Mouse (Mus musculus): ENCODE measurements around the gene Vtn.

Gene Vtn

DNA sequence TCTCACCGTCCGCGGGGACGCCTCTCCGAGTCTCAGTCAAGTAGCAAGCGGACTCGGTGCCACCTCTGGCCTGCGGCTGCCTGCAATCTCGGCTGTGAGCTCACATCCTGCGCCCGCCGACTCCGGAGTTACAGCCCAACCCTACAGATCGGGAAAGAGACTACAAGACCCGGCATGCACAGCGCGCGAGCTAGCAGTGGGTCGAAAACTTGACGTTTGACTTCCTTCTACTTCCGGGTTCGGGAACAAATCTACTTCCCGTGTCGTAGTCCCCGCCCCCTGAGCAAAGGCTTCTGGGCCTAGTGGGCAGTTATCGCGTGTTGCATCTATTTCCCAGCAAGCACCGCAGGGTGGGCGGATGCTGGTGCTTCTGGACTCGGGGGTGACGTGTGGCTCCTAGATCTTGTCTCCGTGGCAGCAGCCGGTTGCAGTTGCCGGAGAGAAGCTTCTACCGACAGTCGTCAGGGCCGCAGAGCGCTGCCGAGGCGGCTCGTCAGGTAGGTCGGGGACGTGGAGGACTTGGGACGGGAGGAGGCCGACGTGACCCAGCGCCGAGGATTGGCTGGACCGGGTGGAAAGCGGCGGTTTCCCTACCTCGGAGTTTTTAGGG is 37.3 kb downstream of the Vtn start, which contains the start of the genes Tnfaip1 and Ift20:
Tnfaip1 (minus strand) TSS at position 253 of the 610 bp plus-strand sequence.
Ift20 (plus strand) TSS at position 282 of the 610 bp plus-strand sequence.
- peak; percentile 99 for DNase-seq

- DNase-seq: no peak
Measured at GRCm38 (mm10) chr11:78536690-78537084, 37.8 kb downstream of the Vtn start.

DNA sequence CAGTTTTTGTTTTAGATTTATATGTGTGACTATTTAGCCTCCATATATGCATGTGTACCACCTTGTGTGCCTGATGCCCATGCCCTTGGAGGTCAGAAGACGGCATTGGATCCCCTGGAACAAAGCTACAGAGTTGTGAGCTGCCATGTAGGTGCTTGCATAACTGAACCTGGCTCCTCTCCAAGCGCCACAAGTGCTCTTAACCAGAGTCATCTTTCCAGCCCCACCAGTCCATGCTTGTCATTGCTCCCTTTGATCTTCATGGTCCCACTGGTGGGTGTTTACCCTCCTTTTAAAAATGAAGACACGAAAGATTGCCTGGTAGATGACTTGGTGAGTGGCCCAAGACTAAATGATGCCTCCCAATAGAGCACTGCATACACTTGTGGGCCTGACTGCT is 41.5 kb downstream of the Vtn start:
- DNase-seq: no peak

GRCm38 (mm10) chr11:78544449-78545111 is 45.7 kb downstream of the Vtn start:
- no peak for DNase-seq

- no peak for DNase-seq
Measured at GRCm38 (mm10) chr11:78545181-78545580, 46.3 kb downstream of the Vtn start.

DNA sequence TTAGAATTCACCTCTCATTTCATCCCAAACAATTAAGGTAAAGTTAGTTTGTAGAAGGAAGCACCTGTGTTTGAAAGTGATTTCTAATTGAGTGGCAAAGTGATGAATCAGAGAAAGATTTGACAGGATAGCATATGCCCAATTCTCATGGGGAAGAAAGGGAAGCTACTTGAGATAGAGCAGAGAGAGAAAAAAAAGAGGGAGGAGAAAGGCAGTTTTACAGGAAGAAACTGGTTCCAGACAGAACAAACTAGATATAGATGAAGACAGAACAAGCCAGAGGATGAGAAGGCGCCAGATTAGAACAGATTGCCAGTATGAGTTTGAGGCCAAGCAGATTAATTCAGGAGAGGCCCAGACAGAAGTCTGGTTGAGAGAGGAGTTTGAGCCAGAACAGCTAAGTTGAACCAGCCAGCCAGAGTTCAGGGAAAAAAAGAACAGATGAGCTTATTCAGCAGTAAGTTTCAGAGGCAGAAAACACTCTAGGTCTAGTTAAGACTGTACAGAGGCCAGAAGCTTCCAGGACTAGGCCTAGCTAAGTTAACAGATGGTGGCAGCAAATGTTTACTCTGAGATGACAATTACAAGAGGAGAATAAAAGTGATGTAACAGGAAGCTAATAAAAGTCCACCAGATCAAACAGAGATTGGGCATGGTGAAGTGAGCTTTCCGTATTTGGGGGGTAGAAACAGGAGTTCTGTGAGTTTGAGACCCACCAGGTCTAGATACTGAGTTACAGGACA is 49.0 kb downstream of the Vtn start:
- no peak for DNase-seq

GRCm38 (mm10) chr11:78549491-78549987 is 50.6 kb downstream of the Vtn start:
- no peak for DNase-seq

- peak; percentile 99 for DNase-seq
Measured at GRCm38 (mm10) chr11:78550168-78551058, 51.5 kb downstream of the Vtn start, which contains the start of gene Tmem97. Gene Tmem97 (minus strand): TSS chr11:78550777.

GRCm38 (mm10) chr11:78551059-78551398 is 52.1 kb downstream of the Vtn start:
- no peak for DNase-seq
